ENCODE assay signal across 9 mouse cellular contexts in the genomic region with DNA sequence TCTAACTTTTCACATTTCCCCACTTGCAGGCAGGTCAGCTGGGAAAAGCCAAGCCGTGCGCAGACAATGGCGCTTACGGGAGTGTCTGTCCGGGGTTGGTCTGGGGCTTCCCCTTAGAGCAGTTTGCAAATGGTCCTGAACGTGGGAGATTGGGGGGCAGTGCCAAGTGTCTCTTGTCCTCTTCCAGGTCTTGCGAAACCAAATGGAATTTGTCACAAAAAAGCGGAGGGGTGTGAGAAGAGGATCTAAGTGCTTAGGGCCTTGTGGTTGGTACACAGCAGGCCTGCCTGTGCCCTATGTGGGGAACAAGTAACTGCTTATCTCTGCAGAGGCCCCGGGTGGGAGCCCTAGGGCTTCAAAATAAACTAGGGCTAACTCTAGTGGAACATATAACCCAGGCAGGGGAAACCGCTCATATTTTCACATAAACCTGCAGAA. TPM values are rescaled to one million over a fixed set of nuclear protein-coding genes. Genes with fewer than 3 reads are reported as not detected.
DNase-seq lines count a peak whose midpoint lies in the region; ATAC-seq lines count a peak whose summit lies in the region.
"Had no signal": no experiment of that assay in that cellular context is flagged by ENCODE, and none has a peak within 500 bp of the region (broad histone marks: within the 10 kb centered on the region; RNA-seq: fewer than 3 reads in every experiment).

No protein-coding gene starts in this region.

- H3K4me1 ChIP-seq in heart, embryonic 14.5 days (ENCODE audit: control insufficient read depth in 2 of 2, insufficient read depth in 2 of 2, low read length in 2 of 2): peaks cover 3 to 8% of the 10 kb centered on the region in 2 experiments
- peaks cover 11% of the 10 kb centered on the region for H3K4me1 ChIP-seq in hindbrain, embryonic 12.5 days
- peaks cover 17% of the 10 kb centered on the region; the same call in 1 of the 2 replicates for H3K4me1 ChIP-seq in midbrain, embryonic 14.5 days (ENCODE audit: control insufficient read depth, insufficient read depth, low read length)

- H3K4me2 ChIP-seq in heart, embryonic 14.5 days (ENCODE audit: low read length): peak overlapping the region; percentile 26
- peak overlapping the region; percentile 36 for H3K4me2 ChIP-seq in hindbrain, embryonic 12.5 days (replicated peaks)
- peak overlapping the region; percentile 27; the same call in 1 of the 2 replicates for H3K4me2 ChIP-seq in midbrain, embryonic 14.5 days (ENCODE audit: low read length)

- no peaks in the 10 kb centered on the region for H3K9me3 ChIP-seq in heart, embryonic 14.5 days (ENCODE audit: control insufficient read depth, low read length)
- no peaks in the 10 kb centered on the region for H3K9me3 ChIP-seq in hindbrain, embryonic 12.5 days (replicated peaks)
- H3K9me3 ChIP-seq in midbrain, embryonic 14.5 days (ENCODE audit: control insufficient read depth, low read length): no peaks in the 10 kb centered on the region

- no peak overlapping the region for H3K9ac ChIP-seq in heart, embryonic 14.5 days (ENCODE audit: low read length)
- H3K9ac ChIP-seq in hindbrain, embryonic 12.5 days: no peak overlapping the region
- H3K9ac ChIP-seq in midbrain, embryonic 14.5 days (replicated peaks; ENCODE audit: low read length): no peak overlapping the region

- H3K27me3 ChIP-seq in heart, embryonic 14.5 days (ENCODE audit: control insufficient read depth, insufficient read depth, low read length): no peaks in the 10 kb centered on the region
- peaks cover 6% of the 10 kb centered on the region for H3K27me3 ChIP-seq in hindbrain, embryonic 12.5 days
- peaks cover 55% of the 10 kb centered on the region for H3K27me3 ChIP-seq in midbrain, embryonic 14.5 days (ENCODE audit: control insufficient read depth, insufficient read depth, low read length)

- DNase-seq in heart, adult 9 months (ENCODE audit: low spot score in 2 of 2): no peak
- DNase-seq in embryo, embryonic 10.5 days (ENCODE audit: low spot score): peak; percentile 65
- DNase-seq in midbrain, embryonic 14.5 days: peak; percentile 64
- no peak for DNase-seq in MN1 (ENCODE audit: low spot score)
- no peak for DNase-seq in frontal cortex, adult 2 months (ENCODE audit: extremely low spot score in 1 of 2, low spot score in 1 of 2)
- DNase-seq: gastrocnemius, adult 2 months had no signal

- ATAC-seq in heart, embryonic 14.5 days (ENCODE audit: insufficient number of reproducible peaks, insufficient read depth, low FRiP score, low read depth): peak; percentile 54
- peak; percentile 79 for ATAC-seq in hindbrain, embryonic 12.5 days (ENCODE audit: low FRiP score)
- peak; percentile 75 for ATAC-seq in midbrain, embryonic 14.5 days (ENCODE audit: low FRiP score, low TSS enrichment)
- ATAC-seq in erythroid progenitor cell, adult 5-6 weeks (replicated peaks; ENCODE audit: low FRiP score, poor library complexity, severe bottlenecking): no peak

- 20% methylated on average over 10 of the region's 10 CpGs for WGBS in heart, embryonic 14.5 days
- 7% methylated on average over 10 of the region's 10 CpGs for WGBS in hindbrain, embryonic 12.5 days
- 5% methylated on average over 10 of the region's 10 CpGs for WGBS in midbrain, embryonic 14.5 days

- no peak overlapping the region for H3K27ac ChIP-seq in heart, embryonic 14.5 days (replicated peaks in 1 of 2; ENCODE audit: control insufficient read depth in 1 of 2, insufficient read depth in 1 of 2, low read depth in 2 of 2, low read length in 2 of 2)
- peak overlapping the region; percentile 67 for H3K27ac ChIP-seq in hindbrain, embryonic 12.5 days
- peak overlapping the region; percentile 9; the same call in 1 of the 2 replicates for H3K27ac ChIP-seq in midbrain, embryonic 14.5 days (replicated peaks; ENCODE audit: low read depth, low read length)
- H3K27ac ChIP-seq: gastrocnemius, adult 2 months had no signal

- H3K4me3 ChIP-seq in heart, embryonic 14.5 days (ENCODE audit: control insufficient read depth in 1 of 2, insufficient read depth in 1 of 2, low read depth in 1 of 2, low read length in 2 of 2): no peak overlapping the region
- H3K4me3 ChIP-seq in hindbrain, embryonic 12.5 days: no peak overlapping the region
- no peak overlapping the region for H3K4me3 ChIP-seq in midbrain, embryonic 14.5 days (replicated peaks; ENCODE audit: low read depth, low read length)
- H3K4me3 ChIP-seq: gastrocnemius, adult 2 months had no signal

- no peaks in the 10 kb centered on the region for H3K36me3 ChIP-seq in heart, embryonic 14.5 days (ENCODE audit: control insufficient read depth, insufficient read depth, low read length)
- no peaks in the 10 kb centered on the region for H3K36me3 ChIP-seq in hindbrain, embryonic 12.5 days
- peaks cover 18% of the 10 kb centered on the region; the same call in 1 of the 2 replicates for H3K36me3 ChIP-seq in midbrain, embryonic 14.5 days (ENCODE audit: control insufficient read depth, insufficient read depth, low read length)

RNA-seq across cellular contexts. Expression of a gene that starts 26.2 kb away (rescaled TPM):
- 0.96 and 1.4 TPM in 2 replicates for polyA plus RNA-seq in heart, embryonic 14.5 days (2014; fragmentation: Nextera tagmentation; extraction: Ambion mirVana)
- polyA plus RNA-seq in hindbrain, embryonic 12.5 days (2016; fragmentation: Nextera tagmentation; extraction: Ambion mirVana): 3.1 and 3.4 TPM in 2 replicates
- polyA plus RNA-seq in midbrain, embryonic 14.5 days (2014; fragmentation: Nextera tagmentation; extraction: Ambion mirVana): 24.7 and 32.7 TPM in 2 replicates
- 0.84 TPM in 1 of 2 replicates, not detected in the other for total RNA-seq in erythroid progenitor cell, adult 5-6 weeks (2015; ENCODE audit: low replicate concordance)
- total RNA-seq in erythroid progenitor cell, adult 5-6 weeks (2017; ENCODE audit: low replicate concordance): not detected in 2 replicates
- 19.5 and 21.3 TPM in 2 replicates for polyA plus RNA-seq in frontal cortex, adult 2 months (2012; rRNA removed)

Comparison
In these comparisons a context has a peak if more than half of its experiments do, and no peak if none do; other contexts are left out.
1. H3K27ac ChIP-seq: peak in hindbrain, embryonic 12.5 days (single experiment) and midbrain, embryonic 14.5 days (single experiment); none in heart, embryonic 14.5 days (0 of 2).
2. DNase-seq: peak in embryo, embryonic 10.5 days (single experiment) and midbrain, embryonic 14.5 days (single experiment); none in heart, adult 9 months (0 of 2), MN1 (single experiment) and frontal cortex, adult 2 months (0 of 2).
3. Peak in every context shown above with its lines, with median percentiles within 50 percentile points of each other: H3K4me2 ChIP-seq.